Mouse (Mus musculus) brain, embryonic 14.5 days (tissue): ENCODE measurements at regions not wholly inside any gene's neighbourhood (a gene's known extent, or its start where the extent isn't known, plus 50 kb on each side); places are given as distances from the start of the nearest gene placed in this dataset.

Source experiments
- CTCF ChIP-seq: fragments of 200-500 bp; IDR thresholded peaks from 2 replicates; pipeline ENCODE4 v1.5.1; 2012; ENCODE audit warnings: inconsistent platforms, mild to moderate bottlenecking, moderate library complexity, borderline replicate concordance; ENCODE audit not compliant: insufficient read depth, insufficient read length; ENCODE audit errors: extremely low read depth
- POLR2A ChIP-seq: fragments of 200-500 bp; IDR thresholded peaks from 2 replicates; pipeline ENCODE4 v1.6.1; 2012; ENCODE audit warnings: mild to moderate bottlenecking, inconsistent platforms, borderline replicate concordance; ENCODE audit not compliant: poor library complexity, insufficient read depth, insufficient read length, severe bottlenecking; ENCODE audit errors: extremely low read depth

DNA sequence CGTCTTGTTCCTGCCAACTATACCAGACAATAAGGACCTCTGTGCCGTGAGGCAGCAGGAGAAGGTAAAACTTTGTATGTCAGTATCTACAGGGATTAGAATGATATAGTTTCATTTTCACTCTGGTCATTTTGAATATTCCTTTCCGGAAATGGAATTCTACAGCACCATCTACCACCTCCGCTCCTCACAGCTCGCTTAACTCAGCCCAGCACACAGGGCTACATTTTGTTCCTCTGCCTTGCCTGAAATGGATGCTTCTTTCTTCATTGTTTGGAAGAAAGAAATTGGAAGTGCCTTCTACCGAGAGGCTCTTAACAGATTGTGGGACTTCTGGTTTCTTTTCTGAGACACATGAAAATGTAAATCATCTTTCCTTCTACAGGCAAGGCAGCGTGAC lies 217.4 kb upstream of the Arx start:
- TF ChIP-seq POLR2A (no peak), CTCF (no peak)
